Comparison of ENCODE assay signal across 11 mouse cellular contexts in genomic region chr11:52568794-52569193, GRCm38 (mm10).
"Had no signal": no experiment of that assay in that cellular context is flagged by ENCODE, and none has a peak within 500 bp of the region (broad histone marks: within the 10 kb centered on the region; RNA-seq: fewer than 3 reads in every experiment).

No protein-coding gene starts in this region.

- H3K27me3 ChIP-seq: midbrain, embryonic 13.5 days had no signal

- H3K27ac ChIP-seq: layer of hippocampus, adult 2 months; limb, embryonic 13.5 days; liver, embryonic 14.5 days; stomach, postnatal 0 days had no signal

- DNase-seq: kidney, adult 11 months; kidney, adult 9 months; kidney, postnatal 10 days; kidney, postnatal 4 days; lung, adult 18-20 months; thymus, postnatal 25 days had no signal

- H3K4me3 ChIP-seq: layer of hippocampus, adult 2 months; limb, embryonic 13.5 days; midbrain, embryonic 13.5 days had no signal

- ATAC-seq: midbrain, embryonic 13.5 days had no signal

- H3K9ac ChIP-seq: limb, embryonic 13.5 days; liver, embryonic 14.5 days; midbrain, embryonic 13.5 days had no signal

- H3K36me3 ChIP-seq: limb, embryonic 13.5 days; midbrain, embryonic 13.5 days had no signal

- H3K4me2 ChIP-seq: limb, embryonic 13.5 days; midbrain, embryonic 13.5 days had no signal

- H3K9me3 ChIP-seq: limb, embryonic 13.5 days; midbrain, embryonic 13.5 days had no signal
